Mouse (Mus musculus) monocyte, adult 5-6 weeks (primary cell): ENCODE data around the gene Prkce. TPM values are rescaled to one million over a fixed set of nuclear protein-coding genes. Genes with fewer than 3 reads are reported as not detected.
A peak's percentile ranks its signal among the peaks of the same experiment; 100 is the strongest.
"Not testable (repeated sequence)": the region's sequence is repeated elsewhere in the genome, so short reads cannot be mapped to it uniquely, and the experiment has no call there.

ENCODE experiments used
- ATAC-seq: fragments of 153-309, 156-312 bp; replicated peaks from 2 replicates; pipeline ENCODE4 v1.8.0; 2017; ENCODE audit warnings: mild to moderate bottlenecking; ENCODE audit not compliant: low TSS enrichment, insufficient number of reproducible peaks, severe bottlenecking, poor library complexity, low FRiP score
- total RNA-seq: library from RNA; stranded (forward); fragments of 200-1000, 200-491, 200-594 nt; gene quantifications from 3 replicates; pipeline ENCODE4 v1.2.3, GENCODE M21; 2017

The Prkce gene
- total RNA-seq, 1 experiment from 2014 or later, result 21.1 TPM

- no peak for ATAC-seq
Measured at GRCm38 (mm10) chr17:86470160-86470559, 302.6 kb downstream of the Prkce start.

- no peak for ATAC-seq
Measured at GRCm38 (mm10) chr17:86471684-86472083, 304.1 kb downstream of the Prkce start.

- ATAC-seq, result no peak
Measured at GRCm38 (mm10) chr17:86476674-86477073, 309.1 kb downstream of the Prkce start.

- not testable (repeated sequence) for ATAC-seq
Measured at GRCm38 (mm10) chr17:86477401-86477800, 309.8 kb downstream of the Prkce start.

- no peak for ATAC-seq
Measured at GRCm38 (mm10) chr17:86479406-86479805, 311.8 kb downstream of the Prkce start.

- ATAC-seq, result no peak
Measured at GRCm38 (mm10) chr17:86482675-86483074, 315.1 kb downstream of the Prkce start.

GRCm38 (mm10) chr17:86484087-86484737 lies 316.6 kb downstream of the Prkce start:
- peak; percentile 60 for ATAC-seq

GRCm38 (mm10) chr17:86486657-86487056 lies 319.1 kb downstream of the Prkce start:
- no peak for ATAC-seq

- ATAC-seq, result no peak
Measured at GRCm38 (mm10) chr17:86487450-86487849, 319.9 kb downstream of the Prkce start.

- no peak for ATAC-seq
Measured at GRCm38 (mm10) chr17:86489827-86490226, 322.2 kb downstream of the Prkce start.

- ATAC-seq, result no peak
Measured at GRCm38 (mm10) chr17:86492376-86492775, 324.8 kb downstream of the Prkce start.

- no peak for ATAC-seq
Measured at GRCm38 (mm10) chr17:86493891-86494420, 326.4 kb downstream of the Prkce start.

GRCm38 (mm10) chr17:86494494-86494893 lies 326.9 kb downstream of the Prkce start:
- ATAC-seq, result no peak

- ATAC-seq, result peak; percentile 57; the same call in 1 of the 2 replicates
Measured at GRCm38 (mm10) chr17:86494895-86495294, 327.3 kb downstream of the Prkce start.

GRCm38 (mm10) chr17:86496123-86496771 lies 328.7 kb downstream of the Prkce start:
- ATAC-seq, result no peak

GRCm38 (mm10) chr17:86497302-86497701 lies 329.7 kb downstream of the Prkce start:
- no peak for ATAC-seq

GRCm38 (mm10) chr17:86499359-86500045 lies 331.9 kb downstream of the Prkce start:
- no peak for ATAC-seq

GRCm38 (mm10) chr17:86501393-86501792 lies 333.8 kb downstream of the Prkce start:
- no peak for ATAC-seq

- no peak for ATAC-seq
Measured at GRCm38 (mm10) chr17:86503208-86503897, 335.8 kb downstream of the Prkce start.
